Mouse (Mus musculus) midbrain, embryonic 10.5 days (tissue): Measurements from ENCODE around the gene Itpripl1. TPM values are rescaled to one million over a fixed set of nuclear protein-coding genes. Genes with fewer than 3 reads are reported as not detected.

Experiments
- polyA plus RNA-seq: library from polyadenylated mRNA; unstranded; fragments of >200 nt; fragmentation: Nextera tagmentation; extraction: Ambion mirVana; gene quantifications from 2 replicates; pipeline ENCODE4 v1.2.1, GENCODE M21; 2016

Gene Itpripl1
- polyA plus RNA-seq, 1 experiment from 2014 or later = 14.9 TPM

Other genes starting within 250 kb of the Itpripl1 start
- gene Sppl2a, start 210.2 kb downstream of the Itpripl1 start, polyA plus RNA-seq = 30.3 and 35.5 TPM in 2 replicates
- gene Ap4e1, start 134.7 kb downstream of the Itpripl1 start, polyA plus RNA-seq = 13.4 and 13.6 TPM in 2 replicates
- gene Blvra, start 72.8 kb downstream of the Itpripl1 start, polyA plus RNA-seq = 19.4 and 21.2 TPM in 2 replicates
- 115 TPM in 2 replicates for gene Ncaph, start 9.5 kb downstream of the Itpripl1 start, polyA plus RNA-seq
- 2.9 and 3.1 TPM in 2 replicates for gene 1810024B03Rik, start 64.8 kb upstream of the Itpripl1 start, polyA plus RNA-seq
- 92.9 and 100 TPM in 2 replicates for gene Snrnp200, start 64.9 kb upstream of the Itpripl1 start, polyA plus RNA-seq
- 46.3 and 56.2 TPM in 2 replicates for gene Ciao1, start 104.4 kb upstream of the Itpripl1 start, polyA plus RNA-seq
- gene Tmem127, start 104.5 kb upstream of the Itpripl1 start, polyA plus RNA-seq = 25.6 and 30.1 TPM in 2 replicates
- gene Stard7, start 126.8 kb upstream of the Itpripl1 start, polyA plus RNA-seq = 81.9 and 86.0 TPM in 2 replicates
- 3.2 and 3.9 TPM in 2 replicates for gene Dusp2, start 192.7 kb upstream of the Itpripl1 start, polyA plus RNA-seq
- gene Astl, start 195.2 kb upstream of the Itpripl1 start, polyA plus RNA-seq = not detected in 2 replicates
- 2.6 and 2.8 TPM in 2 replicates for gene Adra2b, start 219.8 kb upstream of the Itpripl1 start, polyA plus RNA-seq